Mouse (Mus musculus) bone marrow macrophage, adult 2 months (primary cell): Measurements from ENCODE around the gene Plin3.

Experiments used
- CTCF ChIP-seq: IDR thresholded peaks from 2 replicates; pipeline ENCODE4 v1.5.1; 2012; ENCODE audit warnings: low read depth, mild to moderate bottlenecking, low read length, moderate library complexity
- POLR2A ChIP-seq: IDR thresholded peaks from 2 replicates; pipeline ENCODE4 v1.6.1; 2012; ENCODE audit warnings: mild to moderate bottlenecking, low read depth, low read length, borderline replicate concordance

DNA sequence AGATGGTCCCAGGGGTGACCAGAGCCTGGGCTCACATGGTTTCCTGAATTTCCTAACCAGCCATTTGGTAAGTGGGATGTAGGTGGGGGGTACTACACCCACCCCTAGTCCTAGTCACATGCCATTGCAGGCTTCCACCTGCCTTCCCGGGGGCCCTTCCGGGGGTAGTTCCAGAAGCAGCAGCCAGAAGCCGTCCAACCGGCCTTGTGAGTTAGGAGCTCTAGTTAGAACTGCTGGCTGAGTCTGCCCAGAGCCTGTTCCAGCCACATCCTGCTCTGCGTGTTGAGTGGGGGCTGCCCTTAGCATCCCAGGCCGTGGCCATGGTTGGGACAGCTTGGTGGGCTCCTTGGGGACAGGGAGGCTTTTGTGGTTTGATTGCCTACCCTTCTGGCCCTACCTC is 15.4 kb upstream of the Plin3 start:
- no peak for TF ChIP-seq CTCF
- TF ChIP-seq POLR2A = no peak
